Mouse (Mus musculus) forebrain, postnatal 0 days (tissue): ENCODE measurements around the gene C5ar2. TPM values are rescaled to one million over a fixed set of nuclear protein-coding genes. Genes with fewer than 3 reads are reported as not detected.
A peak's percentile ranks its signal among the peaks of the same experiment; 100 is the strongest.

ENCODE experiments used
- ATAC-seq: fragments of 200-750 bp; cut with Nextera tagmentation; 2 replicates; pipeline ENCODE4 v1.8.0; 2017; ENCODE audit warnings: mild to moderate bottlenecking, moderate library complexity
- DNase-seq: peaks from one replicate; pipeline ENCODE4 v3.0.0-alpha.2; 2015
- H3K27ac ChIP-seq: fragments of 300-500 bp; sonication (generic); 2 replicates; pipeline ENCODE4 v1.5.1; 2014; ENCODE audit warnings: low read depth, mild to moderate bottlenecking, antibody characterized with exemption, low read length, moderate library complexity, mixed read lengths
- H3K27me3 ChIP-seq: fragments of 300-500 bp; sonication (generic); 2 replicates; pipeline ENCODE4 v1.6.1; 2014; ENCODE audit warnings: mild to moderate bottlenecking, low read length, mixed read lengths; ENCODE audit not compliant: insufficient read depth
- H3K36me3 ChIP-seq: fragments of 300-500 bp; sonication (generic); 2 replicates; pipeline ENCODE4 v1.6.1; 2014; ENCODE audit warnings: mild to moderate bottlenecking, moderate library complexity; ENCODE audit not compliant: insufficient read depth
- H3K4me1 ChIP-seq: fragments of 300-500 bp; sonication (generic); 2 replicates; pipeline ENCODE4 v1.6.1; 2014; ENCODE audit warnings: antibody characterized with exemption; ENCODE audit not compliant: insufficient read depth
- H3K4me2 ChIP-seq: fragments of 300-500 bp; sonication (generic); 2 replicates; pipeline ENCODE4 v1.6.1; 2014; ENCODE audit warnings: low read depth, mild to moderate bottlenecking, moderate library complexity
- H3K4me3 ChIP-seq: fragments of 300-500 bp; sonication (generic); 2 replicates; pipeline ENCODE4 v1.5.1; 2014; ENCODE audit warnings: low read depth, low read length, mixed read lengths
- H3K9ac ChIP-seq: fragments of 300-500 bp; sonication (generic); 2 replicates; pipeline ENCODE4 v1.6.1; 2014; ENCODE audit warnings: mild to moderate bottlenecking
- H3K9me3 ChIP-seq: fragments of 300-500 bp; sonication (generic); 2 replicates; pipeline ENCODE4 v1.6.1; 2016; ENCODE audit warnings: low read length
- CTCF ChIP-seq: sonication (generic); IDR thresholded peaks from 2 replicates; pipeline ENCODE4 v1.5.1; 2016; ENCODE audit warnings: antibody characterized with exemption, control low read depth, low read depth
- WGBS: fragments of 180-500 bp; shearing (Covaris S2); extraction: QIAGEN DNeasy Blood & Tissue Kit; methylation state at CpG from one replicate; pipeline ENCODE4 v1.1.7; 2014; 5-methylcytosine and 5-hydroxymethylcytosine counted together
- polyA plus RNA-seq: library from polyadenylated mRNA; unstranded; fragments of >200 nt; fragmentation: Nextera tagmentation; extraction: Ambion mirVana; gene quantifications from 2 replicates; pipeline ENCODE4 v1.2.1, GENCODE M21; 2015
- total RNA-seq: library from RNA; depleted of rRNA; stranded (reverse); fragments of >200 nt; gene quantifications from 2 replicates; pipeline ENCODE4 v1.2.3, GENCODE M21; 2014; rRNA removed

Gene C5ar2
- total and polyA plus RNA-seq, 2 experiments from 2014 or later = 0.14 to 0.17 TPM

- no peak for DNase-seq
- H3K27ac ChIP-seq = no peak overlapping the region
- 90% methylated on average over 11 of the region's 11 CpGs for WGBS
- H3K4me3 ChIP-seq = no peak overlapping the region
- no peaks in the 10 kb centered on the region for H3K4me1 ChIP-seq
- TF ChIP-seq CTCF = no peak
- ATAC-seq = no peak
- H3K36me3 ChIP-seq = peaks cover 48% of the 10 kb centered on the region
- no peaks in the 10 kb centered on the region for H3K9me3 ChIP-seq
- H3K4me2 ChIP-seq = no peak overlapping the region
- no peak overlapping the region for H3K9ac ChIP-seq
- no peaks in the 10 kb centered on the region for H3K27me3 ChIP-seq
These were observed 45.4 kb downstream of the C5ar2 start for GRCm38 (mm10) chr7:16198540-16198939.

GRCm38 (mm10) chr7:16197166-16197565 lies 46.8 kb downstream of the C5ar2 start:
- TF ChIP-seq CTCF = no peak
- DNase-seq (no peak), ATAC-seq (no peak)
- Histone ChIP-seq H3K9me3 (no peaks in the 10 kb centered on the region), H3K4me1 (no peaks in the 10 kb centered on the region), H3K9ac (no peak overlapping the region), H3K4me3 (no peak overlapping the region), H3K27me3 (no peaks in the 10 kb centered on the region), H3K36me3 (peaks cover 38% of the 10 kb centered on the region), H3K27ac (no peak overlapping the region), H3K4me2 (no peak overlapping the region)
- WGBS = 81% methylated on average over 5 of the region's 5 CpGs

GRCm38 (mm10) chr7:16196616-16197015 lies 47.3 kb downstream of the C5ar2 start:
- Histone ChIP-seq H3K36me3 (peaks cover 36% of the 10 kb centered on the region), H3K9ac (no peak overlapping the region), H3K27ac (no peak overlapping the region), H3K27me3 (no peaks in the 10 kb centered on the region), H3K9me3 (no peaks in the 10 kb centered on the region), H3K4me2 (no peak overlapping the region), H3K4me3 (no peak overlapping the region), H3K4me1 (no peaks in the 10 kb centered on the region)
- ATAC-seq (no peak), DNase-seq (no peak)
- 55% methylated on average over 6 of the region's 6 CpGs for WGBS
- no peak for TF ChIP-seq CTCF

- Histone ChIP-seq H3K4me3 (no peak overlapping the region), H3K9me3 (no peaks in the 10 kb centered on the region), H3K36me3 (peaks cover 15% of the 10 kb centered on the region), H3K4me2 (no peak overlapping the region), H3K9ac (no peak overlapping the region), H3K4me1 (no peaks in the 10 kb centered on the region), H3K27ac (no peak overlapping the region), H3K27me3 (no peaks in the 10 kb centered on the region)
- no peak for TF ChIP-seq CTCF
- DNase-seq (no peak), ATAC-seq (no peak)
- 61% methylated on average over 3 of the region's 3 CpGs for WGBS
These were observed 50.3 kb downstream of the C5ar2 start for GRCm38 (mm10) chr7:16193702-16194101.

GRCm38 (mm10) chr7:16192315-16192714 lies 51.6 kb downstream of the C5ar2 start:
- ATAC-seq (peak; percentile 81), DNase-seq (peak; percentile 91)
- Histone ChIP-seq H3K4me2 (no peak overlapping the region), H3K27ac (no peak overlapping the region), H3K27me3 (no peaks in the 10 kb centered on the region), H3K36me3 (peaks cover 1% of the 10 kb centered on the region; the same call in 1 of the 2 replicates), H3K4me3 (no peak overlapping the region), H3K9me3 (no peaks in the 10 kb centered on the region), H3K9ac (no peak overlapping the region), H3K4me1 (no peaks in the 10 kb centered on the region)
- TF ChIP-seq CTCF = peak; percentile 77
- 18% methylated on average over 5 of the region's 5 CpGs for WGBS

- Histone ChIP-seq H3K9me3 (no peaks in the 10 kb centered on the region), H3K9ac (no peak overlapping the region), H3K4me3 (no peak overlapping the region), H3K4me2 (no peak overlapping the region), H3K27me3 (no peaks in the 10 kb centered on the region), H3K27ac (no peak overlapping the region), H3K4me1 (no peaks in the 10 kb centered on the region), H3K36me3 (peaks cover 26% of the 10 kb centered on the region)
- WGBS = 82% methylated on average over 8 of the region's 8 CpGs
- DNase-seq (no peak), ATAC-seq (no peak)
- no peak for TF ChIP-seq CTCF
These were observed 56.5 kb downstream of the C5ar2 start for GRCm38 (mm10) chr7:16187494-16187893.

Other genes starting within 250 kb of the C5ar2 start
- 3.2 and 5.0 TPM in 2 replicates for gene Bicra, start 196.2 kb downstream of the C5ar2 start, total RNA-seq
- 3.6 and 5.8 TPM in 2 replicates for gene Bicra, start 196.2 kb downstream of the C5ar2 start, polyA plus RNA-seq
- 0.10 and 0.15 TPM in 2 replicates for gene Zfp541, start 182.3 kb downstream of the C5ar2 start, total RNA-seq
- 0.04 and 0.17 TPM in 2 replicates for gene Zfp541, start 182.3 kb downstream of the C5ar2 start, polyA plus RNA-seq
- gene Napa, start 145.7 kb downstream of the C5ar2 start, total RNA-seq = 159 and 270 TPM in 2 replicates
- 211 and 222 TPM in 2 replicates for gene Napa, start 145.7 kb downstream of the C5ar2 start, polyA plus RNA-seq
- gene Kptn, start 124.3 kb downstream of the C5ar2 start, total RNA-seq = 47.4 and 53.7 TPM in 2 replicates
- gene Kptn, start 124.3 kb downstream of the C5ar2 start, polyA plus RNA-seq = 27.4 and 37.2 TPM in 2 replicates
- gene Slc8a2, start 114.3 kb downstream of the C5ar2 start, total RNA-seq = 52.4 and 55.8 TPM in 2 replicates
- 0.77 and 0.99 TPM in 2 replicates for gene Slc8a2, start 114.3 kb downstream of the C5ar2 start, polyA plus RNA-seq
- 98.6 and 100 TPM in 2 replicates for gene Meis3, start 69.1 kb downstream of the C5ar2 start, total RNA-seq
- gene Meis3, start 69.1 kb downstream of the C5ar2 start, polyA plus RNA-seq = 86.4 and 90.9 TPM in 2 replicates
- 10.9 and 16.0 TPM in 2 replicates for gene Dhx34, start 22.1 kb downstream of the C5ar2 start, total RNA-seq
- 8.4 and 9.7 TPM in 2 replicates for gene Dhx34, start 22.1 kb downstream of the C5ar2 start, polyA plus RNA-seq
- 0.52 and 1.2 TPM in 2 replicates for gene C5ar1, start 15.4 kb upstream of the C5ar2 start, total RNA-seq
- 1.7 TPM in 2 replicates for gene C5ar1, start 15.4 kb upstream of the C5ar2 start, polyA plus RNA-seq
- gene Inafm1, start 29.5 kb upstream of the C5ar2 start, total RNA-seq = 36.9 and 43.2 TPM in 2 replicates
- 63.6 and 68.4 TPM in 2 replicates for gene Inafm1, start 29.5 kb upstream of the C5ar2 start, polyA plus RNA-seq
- 31.6 and 38.2 TPM in 2 replicates for gene Ccdc9, start 42.6 kb upstream of the C5ar2 start, total RNA-seq
- 12.8 and 18.6 TPM in 2 replicates for gene Ccdc9, start 42.6 kb upstream of the C5ar2 start, polyA plus RNA-seq
- 41.2 and 57.8 TPM in 2 replicates for gene Bbc3, start 64.2 kb upstream of the C5ar2 start, total RNA-seq
- 40.0 and 40.2 TPM in 2 replicates for gene Bbc3, start 64.2 kb upstream of the C5ar2 start, polyA plus RNA-seq
- gene Sae1, start 143.7 kb upstream of the C5ar2 start, total RNA-seq = 114 and 122 TPM in 2 replicates
- 197 and 211 TPM in 2 replicates for gene Sae1, start 143.7 kb upstream of the C5ar2 start, polyA plus RNA-seq
- 36.7 and 57.5 TPM in 2 replicates for gene Zc3h4, start 156.8 kb upstream of the C5ar2 start, total RNA-seq
- gene Zc3h4, start 156.8 kb upstream of the C5ar2 start, polyA plus RNA-seq = 9.4 and 11.0 TPM in 2 replicates
- gene Tmem160, start 208.6 kb upstream of the C5ar2 start, total RNA-seq = 40.1 and 61.2 TPM in 2 replicates
- gene Tmem160, start 208.6 kb upstream of the C5ar2 start, polyA plus RNA-seq = 105 and 130 TPM in 2 replicates
- gene Npas1, start 233.6 kb upstream of the C5ar2 start, total RNA-seq = 10.1 and 10.2 TPM in 2 replicates
- gene Npas1, start 233.6 kb upstream of the C5ar2 start, polyA plus RNA-seq = 12.6 and 14.7 TPM in 2 replicates